Mouse (Mus musculus): Measurements from ENCODE around the gene Bcar3. TPM values are rescaled to one million over a fixed set of nuclear protein-coding genes. Genes with fewer than 3 reads are reported as not detected.
A peak's percentile ranks its signal among the peaks of the same experiment; 100 is the strongest.

Bcar3 gene
- total RNA-seq, 2 experiments from 2014 or later = 8.0 to 9.1 TPM

DNA sequence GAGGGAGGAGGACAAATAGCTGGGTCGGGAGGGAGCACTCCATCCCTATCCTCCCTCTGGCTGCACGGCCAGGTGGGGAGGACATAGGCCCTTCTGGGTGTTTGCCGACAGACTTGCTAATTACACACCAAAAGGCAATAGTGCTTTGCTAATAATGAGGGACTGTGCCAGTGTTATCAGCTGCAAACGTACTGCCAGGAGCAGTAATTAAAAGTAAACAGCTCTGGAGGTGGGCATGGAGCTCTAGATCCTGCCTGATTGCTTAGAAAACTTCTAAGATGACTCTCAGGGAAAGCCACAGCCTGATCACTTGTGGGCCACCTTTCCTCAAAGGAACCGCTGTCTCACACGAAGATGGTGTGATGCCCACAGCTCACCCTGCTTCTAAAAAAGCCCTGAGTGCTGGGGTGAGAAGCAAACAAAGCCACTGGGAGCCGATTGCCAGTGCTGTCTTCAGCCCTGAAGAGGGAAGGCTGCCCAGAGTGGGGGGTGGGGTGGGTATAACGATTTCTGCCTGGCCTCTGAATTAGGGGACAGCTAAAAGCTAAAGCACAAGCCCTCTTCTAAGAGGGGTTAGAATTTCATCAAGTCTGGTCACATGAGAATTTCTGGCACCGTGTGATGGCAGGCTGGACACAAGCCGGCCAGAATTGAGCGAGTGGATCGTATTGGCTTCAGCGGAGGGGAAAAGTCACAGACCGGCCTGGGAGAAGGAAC lies 189.3 kb downstream of the Bcar3 start:
- peak in 1 of 2 experiments; percentile 37 for DNase-seq

DNA sequence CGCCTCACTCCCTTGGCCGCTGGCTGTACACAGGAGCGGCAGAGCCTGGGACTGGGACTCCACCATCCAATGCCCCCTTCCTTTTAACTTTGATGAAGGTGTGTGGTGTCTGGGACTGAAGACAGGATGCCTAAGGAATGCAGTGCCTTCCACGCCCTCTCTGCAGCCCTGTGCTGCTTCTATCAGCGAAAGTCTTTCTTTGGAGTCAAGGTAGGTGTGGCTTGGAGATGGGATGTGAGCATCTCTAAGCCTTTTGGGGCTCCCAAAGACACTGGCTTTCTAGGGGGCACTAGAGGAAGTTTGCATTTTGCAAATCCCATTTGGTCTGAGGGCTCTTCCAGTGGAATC lies 189.8 kb downstream of the Bcar3 start:
- no peak for DNase-seq

DNA sequence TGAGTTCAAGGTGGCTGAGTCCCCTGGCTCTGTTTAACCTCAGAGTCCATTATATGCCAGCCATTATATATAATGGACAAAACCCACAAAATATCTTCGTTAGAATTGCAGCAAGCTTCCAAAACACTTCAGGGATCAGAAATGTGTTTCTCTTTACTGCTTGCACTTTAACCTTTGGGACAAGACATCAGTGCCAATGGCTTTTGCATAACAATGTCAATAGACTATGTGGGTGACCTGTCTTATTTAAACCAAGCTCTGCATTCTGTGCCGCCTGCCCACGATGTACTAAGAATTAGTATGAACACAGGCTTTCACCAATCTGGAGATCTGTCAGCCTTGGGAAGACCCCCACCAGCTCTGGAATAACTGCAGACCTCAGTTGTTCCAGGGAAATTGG lies 190.4 kb downstream of the Bcar3 start:
- DNase-seq = no peak

DNA sequence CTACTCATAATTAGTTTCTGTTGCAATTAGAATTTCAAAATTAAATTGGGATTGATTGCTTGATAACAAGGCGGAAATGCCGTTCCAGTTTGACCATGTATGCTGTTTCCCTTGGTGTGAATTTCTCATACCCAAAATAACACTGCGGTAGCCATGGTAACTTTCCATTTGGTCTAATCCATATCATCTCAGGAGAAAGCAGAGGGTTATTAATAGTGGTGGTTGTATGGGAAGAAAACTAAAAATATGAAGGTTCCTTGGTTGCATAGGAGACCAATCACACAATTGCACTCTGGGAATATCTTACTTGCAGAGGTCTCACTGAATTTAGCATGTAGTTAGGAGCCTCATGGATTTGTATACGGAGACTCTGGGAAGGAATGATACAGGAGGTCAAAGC lies 191.8 kb downstream of the Bcar3 start:
- DNase-seq = no peak

DNA sequence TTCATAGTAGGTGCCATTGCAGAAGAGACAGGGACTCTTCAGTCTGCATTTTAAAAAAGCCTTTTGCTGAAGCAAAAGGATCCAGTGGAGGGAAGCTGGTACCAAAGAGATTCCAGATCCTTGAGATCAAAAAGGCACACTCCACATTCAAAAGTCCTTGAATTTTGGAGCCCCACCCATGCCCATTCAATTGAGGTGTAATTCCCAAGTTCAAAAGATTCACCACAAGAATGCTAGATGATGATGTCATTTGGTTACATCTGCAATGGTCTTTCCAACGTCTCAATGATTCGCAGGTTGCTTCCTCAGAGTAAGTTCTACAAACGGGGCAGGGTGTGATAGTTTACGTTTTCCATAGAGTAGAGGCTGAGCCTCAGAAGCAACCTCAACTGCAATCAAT lies 192.3 kb downstream of the Bcar3 start:
- DNase-seq = no peak

DNA sequence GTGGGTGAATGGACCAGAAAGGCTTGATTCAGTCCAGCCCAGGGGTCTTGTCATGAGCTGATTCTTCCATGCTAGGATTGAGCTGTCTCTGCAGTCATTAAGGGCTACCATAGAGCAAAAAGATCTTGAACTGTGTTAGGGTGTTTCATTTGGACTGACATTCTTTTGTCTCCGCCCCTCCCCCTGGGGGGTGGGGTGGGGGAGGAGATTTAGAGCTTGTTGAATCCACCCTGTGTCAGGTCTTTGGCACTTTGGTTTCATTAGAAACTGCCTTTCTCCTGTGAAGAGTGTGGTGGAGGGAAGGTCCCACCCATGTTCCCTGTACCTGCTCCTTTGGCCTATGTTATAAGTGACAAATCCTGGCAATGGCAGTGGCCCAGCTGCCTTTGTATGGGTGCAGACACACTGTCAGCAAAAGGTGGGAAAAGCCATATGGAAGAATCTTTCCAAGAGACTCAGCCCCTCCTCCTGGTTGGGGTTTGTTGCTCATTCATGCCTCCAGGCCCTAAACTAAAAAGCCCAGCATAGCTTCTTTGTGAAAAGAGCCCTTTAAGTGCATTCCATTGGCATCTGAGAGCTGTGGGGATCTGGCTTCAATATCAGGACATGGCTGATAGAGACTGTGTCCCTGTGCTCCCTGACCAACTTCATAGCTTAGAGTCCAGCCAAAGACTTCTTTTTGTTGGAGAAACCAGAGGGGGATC lies 194.3 kb downstream of the Bcar3 start:
- DNase-seq = no peak

GRCm38 (mm10) chr3:122490574-122490973 lies 196.6 kb downstream of the Bcar3 start:
- no peak for DNase-seq

DNA sequence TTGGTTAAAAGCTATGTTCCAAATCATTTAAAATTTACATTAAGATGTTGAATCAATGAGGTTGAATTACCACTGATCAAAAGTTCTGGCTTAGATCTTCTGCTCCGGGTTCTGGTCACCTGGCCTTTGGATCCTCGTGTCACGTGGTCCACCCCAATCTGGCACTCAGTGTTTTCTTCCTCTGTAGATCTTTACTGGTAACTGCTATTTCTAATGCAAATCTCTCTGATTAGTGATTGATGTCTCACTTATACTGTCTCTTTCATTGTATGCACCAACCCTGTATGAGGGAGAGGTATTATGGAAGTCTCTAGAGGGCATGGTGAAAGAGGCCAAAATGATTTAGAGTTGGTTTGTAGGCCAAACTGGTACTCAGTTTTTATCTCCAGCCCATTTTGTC lies 198.1 kb downstream of the Bcar3 start:
- DNase-seq = no peak

- DNase-seq = no peak
Measured at GRCm38 (mm10) chr3:122492872-122493615, 199.1 kb downstream of the Bcar3 start.

DNA sequence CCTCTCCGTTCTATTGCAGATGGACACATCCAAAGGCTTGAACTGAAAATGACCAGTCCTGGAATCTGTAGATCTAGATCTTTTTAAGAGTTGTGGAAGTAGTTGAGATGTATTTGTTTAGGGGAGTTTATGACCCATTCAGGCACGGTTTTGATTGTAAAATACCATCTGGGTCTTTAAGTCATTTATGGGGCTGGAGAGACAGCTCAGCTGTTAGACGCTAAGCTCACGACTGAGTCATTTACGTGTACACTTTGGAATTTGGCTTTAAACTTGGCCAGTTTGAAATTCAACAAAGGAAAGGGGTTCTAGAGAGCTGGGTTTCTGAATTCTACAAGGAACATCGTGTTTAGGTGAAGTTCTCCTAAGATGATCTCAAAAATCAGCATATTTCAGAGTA lies 200.8 kb downstream of the Bcar3 start:
- no peak for DNase-seq

DNA sequence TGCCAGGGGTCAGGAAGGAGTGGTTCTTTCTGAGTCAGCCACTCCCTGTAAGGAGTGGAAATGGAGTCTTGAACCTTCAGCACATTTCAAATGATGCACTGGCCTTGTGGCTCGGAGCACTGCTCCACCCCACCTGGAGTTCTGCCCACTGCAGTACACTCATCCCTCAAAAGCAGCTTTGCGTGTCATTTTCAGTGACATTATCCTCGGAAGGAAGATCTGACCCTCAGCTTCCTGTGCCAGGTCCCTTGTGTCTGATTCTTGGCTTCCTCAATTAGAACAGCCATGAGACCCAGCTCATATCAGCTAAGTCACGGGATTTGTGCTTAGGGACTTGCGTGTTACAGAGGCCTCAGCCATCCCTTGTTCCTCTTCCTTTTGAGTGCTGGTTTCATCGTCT lies 203.9 kb downstream of the Bcar3 start:
- DNase-seq = no peak

- DNase-seq = no peak
Measured at GRCm38 (mm10) chr3:122498528-122498927, 204.6 kb downstream of the Bcar3 start.

DNA sequence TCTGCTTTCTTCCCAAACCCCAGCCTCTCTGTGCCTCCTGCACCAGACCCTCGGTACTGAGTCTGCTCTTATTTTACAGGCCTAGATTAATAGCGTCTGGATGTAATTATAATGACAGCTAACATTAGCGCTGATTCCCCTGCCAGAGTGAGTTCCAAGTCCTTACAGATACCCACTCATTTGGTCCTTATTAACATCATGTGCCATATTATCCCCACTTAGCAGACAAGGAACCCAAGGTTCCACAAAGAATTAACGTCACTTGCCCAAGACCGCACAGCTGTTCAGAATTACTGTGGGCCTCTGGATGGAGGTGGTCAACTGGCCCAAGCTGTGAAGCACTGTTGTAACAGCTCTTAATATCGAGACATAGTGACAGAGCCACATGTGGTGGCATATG lies 205.7 kb downstream of the Bcar3 start:
- DNase-seq = no peak

DNA sequence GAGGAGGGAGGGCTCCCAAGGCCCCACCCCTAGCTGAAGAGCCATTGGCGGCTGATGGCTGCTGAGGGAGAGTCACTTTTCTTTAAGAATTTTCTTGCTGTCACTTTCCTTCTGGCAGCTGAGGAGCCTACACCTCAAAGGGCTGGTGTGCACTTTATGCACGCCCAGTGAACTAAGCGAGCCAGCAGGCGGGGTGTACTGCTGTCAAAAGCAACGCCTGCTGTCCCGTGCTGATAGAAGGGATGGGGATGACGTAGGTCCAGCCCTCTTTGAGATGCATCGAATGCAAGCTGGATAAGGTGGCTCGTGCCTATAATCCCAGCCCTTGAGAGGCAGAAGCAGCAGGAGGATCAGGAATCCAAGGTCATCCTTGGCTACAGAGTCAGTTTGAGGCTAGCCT lies 207.0 kb downstream of the Bcar3 start:
- DNase-seq = no peak

GRCm38 (mm10) chr3:122506343-122506916 lies 212.5 kb downstream of the Bcar3 start:
- DNase-seq = peak in 1 of 2 experiments; percentile 16

GRCm38 (mm10) chr3:122507826-122508225 lies 213.9 kb downstream of the Bcar3 start:
- DNase-seq = no peak

- no peak for DNase-seq
Measured at GRCm38 (mm10) chr3:122509084-122509483, 215.1 kb downstream of the Bcar3 start.

GRCm38 (mm10) chr3:122509534-122510239 lies 215.8 kb downstream of the Bcar3 start:
- DNase-seq = no peak

DNA sequence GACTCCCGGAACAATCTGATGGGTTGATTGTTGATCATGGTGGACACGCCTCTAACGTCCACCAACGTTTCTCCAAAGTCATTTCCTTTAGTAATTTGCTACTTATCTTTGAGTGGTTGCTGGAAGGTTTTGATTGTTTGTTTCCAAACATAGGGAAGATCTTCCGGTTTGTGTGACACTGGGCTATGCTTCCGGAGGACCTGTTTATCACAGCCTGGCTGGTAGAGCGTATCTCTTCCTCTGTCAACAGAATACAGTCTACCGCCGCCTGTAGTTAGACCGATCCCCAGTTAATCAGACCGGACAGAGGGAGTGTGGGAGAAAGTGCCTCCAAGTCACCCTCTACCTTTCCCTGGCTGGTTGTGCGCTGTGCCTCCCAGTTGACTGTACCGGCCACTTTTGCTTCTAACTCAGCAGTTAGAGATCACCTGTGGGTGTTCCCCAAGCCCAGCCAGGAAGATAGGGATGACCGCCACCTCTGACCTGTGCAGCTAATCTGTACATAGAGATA lies 216.4 kb downstream of the Bcar3 start:
- DNase-seq = no peak

GRCm38 (mm10) chr3:122510932-122511331 lies 217.0 kb downstream of the Bcar3 start:
- no peak for DNase-seq

- DNase-seq = no peak
Measured at GRCm38 (mm10) chr3:122511721-122512619, 218.0 kb downstream of the Bcar3 start.
